Mouse (Mus musculus) lung, adult 18-20 months (tissue): ENCODE measurements at regions not wholly inside any gene's neighbourhood (a gene's known extent, or its start where the extent isn't known, plus 50 kb on each side); places are given as distances from the start of the nearest gene placed in this dataset.

Experiments
- DNase-seq, 2 experiments: peaks; one replicate each; pipeline ENCODE4 v3.0.0; 2022; ENCODE audit warnings: mixed read lengths in 2 of 2

GRCm38 (mm10) chr6:121560852-121561251 is 74.3 kb upstream of the A2m start:
- DNase-seq: peak in 1 of 2 experiments; percentile 3

GRCm38 (mm10) chr6:121560393-121560793 is 74.8 kb upstream of the A2m start:
- no peak for DNase-seq

DNA sequence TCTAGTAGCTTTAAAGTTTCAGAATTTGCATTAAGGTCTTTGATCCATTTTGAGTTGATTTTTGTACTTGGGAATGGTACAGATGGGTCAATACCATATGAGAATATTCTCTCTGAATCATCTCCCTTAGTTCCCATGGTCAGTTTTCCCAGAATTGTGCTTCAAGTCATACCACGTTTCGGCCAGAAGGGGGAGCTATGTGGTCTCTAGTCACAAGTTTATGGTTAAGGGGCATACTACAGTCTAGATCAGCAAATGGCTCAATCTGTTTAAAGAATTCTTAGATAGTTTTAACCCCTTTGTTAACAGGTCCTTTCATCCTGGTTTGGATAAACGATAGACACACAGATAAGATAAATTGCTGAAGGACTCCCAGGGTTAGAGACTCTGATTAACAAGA is 78.7 kb upstream of the A2m start:
- DNase-seq: no peak

DNA sequence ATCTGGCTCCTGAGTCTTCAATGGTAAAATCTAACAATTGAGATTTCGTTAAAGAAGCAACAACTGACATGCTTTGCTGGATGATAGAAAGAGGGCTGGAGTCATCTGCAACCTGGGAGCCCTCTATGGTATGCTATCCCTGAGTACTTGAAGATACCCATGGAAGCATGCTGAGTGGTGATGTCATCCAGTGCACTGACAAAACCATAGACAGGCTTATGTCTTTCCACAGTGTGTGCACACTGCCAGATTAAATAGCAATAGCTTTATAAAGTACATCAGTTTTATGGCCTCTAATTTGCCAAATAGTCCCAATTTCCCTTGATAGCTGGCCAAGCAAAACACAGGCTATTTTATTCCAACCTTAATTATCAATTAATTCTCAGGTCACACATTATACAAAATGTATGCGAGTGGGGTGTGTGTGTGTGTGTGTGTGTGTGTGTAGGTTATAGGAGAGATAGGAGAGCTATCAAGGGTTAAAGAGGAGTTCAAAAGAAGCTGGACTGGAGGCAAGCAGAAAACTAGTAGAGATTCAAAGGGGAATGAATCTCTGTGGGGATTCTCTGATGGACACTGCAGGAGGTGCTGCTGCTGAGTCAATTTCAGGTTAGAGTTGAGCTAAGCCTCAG is 80.1 kb upstream of the Iqsec3 start:
- no peak for DNase-seq

GRCm38 (mm10) chr6:121533521-121533920 is 60.0 kb upstream of the Iqsec3 start:
- no peak for DNase-seq

DNA sequence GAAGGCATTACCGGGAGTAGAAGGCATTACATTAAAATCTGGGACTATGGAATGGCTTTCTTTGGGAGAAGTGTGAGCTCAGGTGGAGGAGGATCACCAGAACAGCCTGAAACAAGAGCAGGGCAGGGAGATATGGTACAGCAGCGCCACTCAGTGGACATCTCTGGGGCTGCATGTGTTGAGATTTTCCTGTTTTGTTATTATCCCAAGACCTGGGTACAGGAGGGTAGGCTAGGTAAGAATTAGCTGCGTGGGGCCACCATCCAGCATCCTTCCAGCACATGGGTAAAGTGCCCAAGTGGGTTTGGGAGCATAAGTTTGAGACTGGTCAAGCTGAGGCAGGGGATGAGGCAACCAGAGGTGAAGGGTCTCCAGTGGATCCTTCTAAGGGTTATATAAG is 59.4 kb upstream of the Iqsec3 start:
- DNase-seq: peak in 1 of 2 experiments; percentile 9

- no peak for DNase-seq
These were observed 58.4 kb upstream of the Iqsec3 start for GRCm38 (mm10) chr6:121531825-121532389.

- no peak for DNase-seq
These were observed 53.8 kb upstream of the Iqsec3 start for GRCm38 (mm10) chr6:121527281-121527680.

DNA sequence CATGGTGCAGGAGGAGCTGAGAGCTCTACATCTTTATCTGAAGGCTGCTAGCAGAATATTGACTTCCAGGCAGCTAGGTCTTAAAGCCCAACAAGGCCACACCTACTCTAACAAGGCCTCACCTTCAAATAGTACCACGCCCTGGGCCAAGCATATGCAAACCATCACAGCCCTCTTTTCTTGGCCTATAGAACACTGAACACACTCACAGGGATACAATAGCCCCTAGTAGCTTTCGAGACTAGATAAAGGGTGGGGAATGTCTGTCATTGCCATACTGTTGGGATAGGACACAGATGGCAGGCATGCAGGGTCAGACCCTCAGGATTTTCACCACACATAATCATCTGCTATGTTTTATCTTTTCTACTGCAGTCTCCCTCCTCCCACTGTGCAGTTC is 52.6 kb upstream of the Iqsec3 start:
- no peak for DNase-seq

DNA sequence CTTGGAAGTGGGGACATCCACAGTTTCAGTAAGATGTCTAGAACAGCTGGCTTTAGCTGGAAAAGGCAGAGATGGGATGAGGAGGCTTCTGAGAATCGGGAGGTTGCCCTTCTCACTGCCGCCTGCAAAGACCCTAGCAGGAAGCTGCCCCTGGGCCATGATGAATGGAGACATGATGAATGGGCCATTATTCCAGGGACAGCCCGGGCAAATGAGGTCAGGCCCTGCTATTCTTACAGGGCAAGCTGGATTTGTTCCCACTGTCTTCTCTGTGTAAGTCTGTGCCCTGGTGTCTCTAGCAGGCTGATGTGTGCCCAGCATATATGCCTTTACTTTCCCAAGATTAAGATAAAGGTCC is 51.1 kb upstream of the Iqsec3 start:
- DNase-seq: no peak

GRCm38 (mm10) chr6:121523882-121524612 is 50.6 kb upstream of the Iqsec3 start:
- no peak for DNase-seq
